Mouse (Mus musculus): Measurements from ENCODE around the gene Fgb. TPM values are rescaled to one million over a fixed set of nuclear protein-coding genes. Genes with fewer than 3 reads are reported as not detected.

Gene Fgb
- polyA plus RNA-seq, 1 experiment, result 1.5 TPM

GRCm38 (mm10) chr3:83007557-83007956 is 42.1 kb downstream of the Fgb start, which contains the start of gene Fgg:
Gene Fgg (plus strand): TSS chr3:83007724.
- 35% methylated on average over 7 of the region's 7 CpGs for WGBS
- H3K27ac ChIP-seq (ENCODE audit: insufficient read depth, low read depth, low read length), result no peak within 1 kb of the TSS
- peaks cover 5% of the 10 kb centered on the region; the same call in 1 of the 2 replicates for H3K4me1 ChIP-seq (ENCODE audit: control insufficient read depth, insufficient read depth, low read length)
- H3K4me3 ChIP-seq (ENCODE audit: insufficient read depth, low read depth, low read length), result no peak within 1 kb of the TSS
- no peak for TF ChIP-seq CTCF (conservative IDR thresholded peaks at IDR 0.05; ENCODE audit: insufficient read depth, insufficient read length, low read depth, low read length)
- TF ChIP-seq POLR2A (IDR thresholded peaks at IDR 0.05; ENCODE audit: low read depth, low read length), result no peak
- DNase-seq, result no peak
- H3K36me3 ChIP-seq (ENCODE audit: control insufficient read depth, insufficient read depth, low read length), result no peaks in the 10 kb centered on the region
- no peaks in the 10 kb centered on the region for H3K27me3 ChIP-seq (replicated peaks; ENCODE audit: control insufficient read depth, insufficient read depth, low read length)

DNA sequence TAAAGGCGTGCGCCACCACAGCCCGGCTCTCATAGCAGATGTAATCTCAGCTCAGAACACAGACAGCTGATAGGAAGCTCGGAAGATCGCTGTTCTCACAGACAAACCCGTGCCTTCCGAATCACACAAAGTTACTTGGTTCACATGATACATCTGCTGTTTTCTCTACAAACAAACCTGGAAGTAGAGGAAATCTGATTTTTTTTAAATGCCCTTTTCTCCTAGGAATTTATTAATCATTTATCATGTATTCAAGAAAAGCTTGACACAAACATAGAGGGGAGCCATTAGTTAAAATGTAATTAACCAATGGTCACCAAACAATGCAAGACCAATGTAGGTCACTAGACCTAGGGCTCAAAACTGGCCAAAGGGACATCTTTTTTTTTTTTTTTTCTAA is 44.9 kb downstream of the Fgb start:
- DNase-seq, result peak; percentile 48
- Histone ChIP-seq H3K4me3 (ENCODE audit: insufficient read depth, low read depth, low read length) (no peak overlapping the region), H3K36me3 (ENCODE audit: control insufficient read depth, insufficient read depth, low read length) (no peaks in the 10 kb centered on the region), H3K27ac (ENCODE audit: insufficient read depth, low read depth, low read length) (no peak overlapping the region), H3K27me3 (replicated peaks; ENCODE audit: control insufficient read depth, insufficient read depth, low read length) (no peaks in the 10 kb centered on the region), H3K4me1 (ENCODE audit: control insufficient read depth, insufficient read depth, low read length) (no peaks in the 10 kb centered on the region; the same call in 1 of the 2 replicates)
- WGBS, result 67% methylated on average over 7 of the region's 7 CpGs
- TF ChIP-seq CTCF (conservative IDR thresholded peaks at IDR 0.05; ENCODE audit: insufficient read depth, insufficient read length, low read depth, low read length) (no peak), POLR2A (IDR thresholded peaks at IDR 0.05; ENCODE audit: low read depth, low read length) (no peak)

- H3K4me3 ChIP-seq (ENCODE audit: insufficient read depth, low read depth, low read length), result no peak overlapping the region
- H3K4me1 ChIP-seq (ENCODE audit: control insufficient read depth, insufficient read depth, low read length), result no peaks in the 10 kb centered on the region; the same call in 1 of the 2 replicates
- WGBS, result 86% methylated on average over 8 of the region's 8 CpGs
- no peak for DNase-seq
- H3K27me3 ChIP-seq (replicated peaks; ENCODE audit: control insufficient read depth, insufficient read depth, low read length), result no peaks in the 10 kb centered on the region
- TF ChIP-seq POLR2A (IDR thresholded peaks at IDR 0.05; ENCODE audit: low read depth, low read length), result no peak
- no peak for TF ChIP-seq CTCF (conservative IDR thresholded peaks at IDR 0.05; ENCODE audit: insufficient read depth, insufficient read length, low read depth, low read length)
- H3K27ac ChIP-seq (ENCODE audit: insufficient read depth, low read depth, low read length), result no peak overlapping the region
- H3K36me3 ChIP-seq (ENCODE audit: control insufficient read depth, insufficient read depth, low read length), result no peaks in the 10 kb centered on the region
Measured at GRCm38 (mm10) chr3:83003068-83003467, 46.6 kb downstream of the Fgb start.

- Histone ChIP-seq H3K27ac (ENCODE audit: insufficient read depth, low read depth, low read length) (no peak overlapping the region), H3K27me3 (replicated peaks; ENCODE audit: control insufficient read depth, insufficient read depth, low read length) (no peaks in the 10 kb centered on the region), H3K36me3 (ENCODE audit: control insufficient read depth, insufficient read depth, low read length) (no peaks in the 10 kb centered on the region), H3K4me1 (ENCODE audit: control insufficient read depth, insufficient read depth, low read length) (no peaks in the 10 kb centered on the region; the same call in 1 of the 2 replicates), H3K4me3 (ENCODE audit: insufficient read depth, low read depth, low read length) (no peak overlapping the region)
- TF ChIP-seq CTCF (conservative IDR thresholded peaks at IDR 0.05; ENCODE audit: insufficient read depth, insufficient read length, low read depth, low read length), result peak; percentile 67
- TF ChIP-seq POLR2A (IDR thresholded peaks at IDR 0.05; ENCODE audit: low read depth, low read length), result no peak
- peak; percentile 54 for DNase-seq
- 2% methylated on average over 2 of the region's 2 CpGs for WGBS
Measured at GRCm38 (mm10) chr3:83002191-83002590, 47.5 kb downstream of the Fgb start.

DNA sequence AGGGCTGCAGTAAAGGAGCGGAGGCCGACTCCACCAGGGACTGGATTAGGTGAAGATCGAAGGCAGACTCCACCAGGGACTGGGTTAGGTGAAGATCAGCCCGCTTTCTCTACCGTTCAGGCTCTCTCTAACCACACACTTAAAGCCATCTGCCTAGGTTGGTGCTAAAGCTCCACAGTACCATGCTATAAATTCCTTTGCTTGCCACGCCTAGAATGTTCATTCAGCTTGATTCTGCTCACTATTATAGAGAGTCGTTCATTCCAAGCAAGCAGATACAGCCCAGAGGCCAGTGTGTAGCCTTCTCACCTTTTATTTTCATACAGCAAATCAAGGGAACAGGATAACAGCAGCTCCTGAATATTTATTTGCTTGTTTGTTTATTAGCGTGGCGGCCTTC is 49.7 kb downstream of the Fgb start:
- no peak for TF ChIP-seq CTCF (conservative IDR thresholded peaks at IDR 0.05; ENCODE audit: insufficient read depth, insufficient read length, low read depth, low read length)
- no peak for TF ChIP-seq POLR2A (IDR thresholded peaks at IDR 0.05; ENCODE audit: low read depth, low read length)
- no peak for DNase-seq
- no peak overlapping the region for H3K27ac ChIP-seq (ENCODE audit: insufficient read depth, low read depth, low read length)
- no peaks in the 10 kb centered on the region for H3K27me3 ChIP-seq (replicated peaks; ENCODE audit: control insufficient read depth, insufficient read depth, low read length)
- WGBS, result 75% methylated on average over 9 of the region's 9 CpGs
- no peaks in the 10 kb centered on the region for H3K36me3 ChIP-seq (ENCODE audit: control insufficient read depth, insufficient read depth, low read length)
- no peak overlapping the region for H3K4me3 ChIP-seq (ENCODE audit: insufficient read depth, low read depth, low read length)
- H3K4me1 ChIP-seq (ENCODE audit: control insufficient read depth, insufficient read depth, low read length), result no peaks in the 10 kb centered on the region; the same call in 1 of the 2 replicates

DNA sequence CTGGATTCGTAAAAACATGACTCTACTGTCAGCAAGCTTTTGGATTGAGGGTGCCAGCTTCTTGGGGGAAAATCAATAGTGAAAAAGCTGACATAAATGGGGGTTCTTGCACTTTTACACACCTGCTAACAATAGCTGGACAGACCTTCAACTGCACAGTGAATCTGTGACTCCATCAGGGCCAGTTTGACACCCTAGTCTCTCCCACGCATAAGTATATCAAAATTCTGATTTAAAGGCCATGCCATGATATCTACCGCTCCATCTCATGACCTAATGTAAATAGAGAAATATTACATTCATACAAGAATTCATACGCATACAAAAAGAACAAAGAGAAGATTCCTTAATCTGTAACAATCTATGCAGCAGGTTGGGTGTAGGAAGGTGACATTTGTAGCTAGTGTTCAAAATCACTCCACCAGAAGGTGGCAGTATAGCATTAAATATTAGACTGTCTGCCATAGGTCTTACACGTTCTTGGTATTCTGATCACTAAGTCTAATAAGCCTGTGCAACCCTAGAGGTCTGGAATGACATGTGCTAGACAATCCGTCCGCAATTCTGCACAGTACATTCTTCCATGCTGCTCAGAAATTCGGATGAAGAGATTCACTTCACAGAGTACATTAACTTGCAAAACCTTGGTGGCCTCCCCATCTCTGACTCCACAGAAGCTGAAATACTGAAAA is 50.7 kb downstream of the Fgb start:
- TF ChIP-seq CTCF (conservative IDR thresholded peaks at IDR 0.05; ENCODE audit: insufficient read depth, insufficient read length, low read depth, low read length) (peak; percentile 41), POLR2A (IDR thresholded peaks at IDR 0.05; ENCODE audit: low read depth, low read length) (no peak)
- H3K27me3 ChIP-seq (replicated peaks; ENCODE audit: control insufficient read depth, insufficient read depth, low read length), result no peaks in the 10 kb centered on the region
- H3K36me3 ChIP-seq (ENCODE audit: control insufficient read depth, insufficient read depth, low read length), result no peaks in the 10 kb centered on the region
- WGBS, result 30% methylated on average over 8 of the region's 8 CpGs
- no peaks in the 10 kb centered on the region for H3K4me1 ChIP-seq (ENCODE audit: control insufficient read depth, insufficient read depth, low read length)
- peak; percentile 77 for DNase-seq
- no peak overlapping the region for H3K4me3 ChIP-seq (ENCODE audit: insufficient read depth, low read depth, low read length)
- H3K27ac ChIP-seq (ENCODE audit: insufficient read depth, low read depth, low read length), result no peak overlapping the region

DNA sequence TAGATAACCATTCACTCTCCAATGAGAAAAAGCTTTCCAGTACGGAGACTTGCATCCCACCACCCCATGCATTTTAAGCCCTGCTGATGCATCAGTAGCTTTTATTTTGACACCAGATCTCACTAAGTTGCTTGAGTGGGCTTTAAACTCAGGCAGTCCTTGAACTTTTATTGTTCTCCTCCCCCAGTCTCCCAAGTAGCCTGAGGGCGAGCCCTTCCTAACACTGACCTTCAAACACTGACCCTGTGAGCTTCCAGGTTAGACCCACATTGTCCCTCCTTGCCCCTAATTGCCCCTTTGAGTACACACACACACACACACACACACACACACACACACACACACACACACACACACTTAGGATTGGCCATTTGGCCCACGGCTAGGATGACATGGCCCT is 53.0 kb downstream of the Fgb start:
- no peak for TF ChIP-seq POLR2A (IDR thresholded peaks at IDR 0.05; ENCODE audit: low read depth, low read length)
- Histone ChIP-seq H3K4me3 (ENCODE audit: insufficient read depth, low read depth, low read length) (no peak overlapping the region), H3K27ac (ENCODE audit: insufficient read depth, low read depth, low read length) (no peak overlapping the region), H3K4me1 (ENCODE audit: control insufficient read depth, insufficient read depth, low read length) (no peaks in the 10 kb centered on the region), H3K36me3 (ENCODE audit: control insufficient read depth, insufficient read depth, low read length) (no peaks in the 10 kb centered on the region), H3K27me3 (replicated peaks; ENCODE audit: control insufficient read depth, insufficient read depth, low read length) (no peaks in the 10 kb centered on the region)
- DNase-seq, result no peak
- WGBS, result 61% methylated on average over 3 of the region's 3 CpGs

All from kidney, adult 2 months (tissue).